Mouse (Mus musculus) C2C12 (cell line): ENCODE data around the gene Bpifa5.

ENCODE experiments used
- CEBPB ChIP-seq: IDR thresholded peaks from one replicate; pipeline ENCODE4 v1.6.1; 2011; ENCODE audit warnings: low read depth, mild to moderate bottlenecking, control low read depth, moderate library complexity
- CTCF ChIP-seq: IDR thresholded peaks from one replicate; pipeline ENCODE4 v1.5.1; 2011; ENCODE audit not compliant: control insufficient read depth, insufficient read depth, insufficient read length
- MAX ChIP-seq: IDR thresholded peaks from one replicate; pipeline ENCODE4 v1.6.1; 2011; ENCODE audit warnings: mild to moderate bottlenecking, control low read depth
- MYOD1 ChIP-seq: IDR thresholded peaks from one replicate; pipeline ENCODE4 v1.6.1; 2011; ENCODE audit warnings: low read depth; ENCODE audit not compliant: control insufficient read depth, insufficient read length
- USF1 ChIP-seq: IDR thresholded peaks from one replicate; pipeline ENCODE4 v1.6.1; 2011; ENCODE audit warnings: low read depth, mild to moderate bottlenecking, control low read depth, moderate library complexity

- TF ChIP-seq CTCF = no peak
- TF ChIP-seq MAX = no peak
- no peak for TF ChIP-seq CEBPB
- no peak for TF ChIP-seq MYOD1
- TF ChIP-seq USF1 = no peak
Observed at GRCm38 (mm10) chr2:154211881-154212280, 49.5 kb downstream of the Bpifa5 start.
